Mouse (Mus musculus) liver, embryonic 14.5 days (tissue): Measurements from ENCODE around the gene Gm12166. TPM values are rescaled to one million over a fixed set of nuclear protein-coding genes. Genes with fewer than 3 reads are reported as not detected.
"Not testable (repeated sequence)": the region's sequence is repeated elsewhere in the genome, so short reads cannot be mapped to it uniquely, and the experiment has no call there.

ENCODE experiments used
- ATAC-seq: fragments of 200-750 bp; cut with Nextera tagmentation; 2 replicates; pipeline ENCODE4 v1.8.0; 2017; ENCODE audit warnings: moderate number of reproducible peaks, mild to moderate bottlenecking, moderate library complexity; ENCODE audit not compliant: insufficient read depth
- DNase-seq, 3 experiments: peaks; one replicate each; pipeline ENCODE4 v3.0.0-alpha.2; 2012 to 2013; ENCODE audit warnings: low read depth in 3 of 3, low spot score in 3 of 3
- H3K27ac ChIP-seq: fragments of 300-500 bp; sonication (generic); 2 replicates; pipeline ENCODE4 v1.5.1; 2014; ENCODE audit warnings: moderate library complexity, mild to moderate bottlenecking, control low read depth, inconsistent platforms
- H3K27me3 ChIP-seq: fragments of 300-500 bp; sonication (generic); 2 replicates; pipeline ENCODE4 v1.6.1; 2014; ENCODE audit warnings: mild to moderate bottlenecking, low read length, moderate library complexity; ENCODE audit not compliant: control insufficient read depth, insufficient read depth
- H3K36me3 ChIP-seq: fragments of 300-500 bp; sonication (generic); replicated peaks from 2 replicates; pipeline ENCODE4 v1.6.1; 2014; ENCODE audit warnings: low read depth; ENCODE audit not compliant: control insufficient read depth, insufficient read depth
- H3K4me1 ChIP-seq, 2 experiments: fragments of 200-500 bp in 1 of 2; fragments of 300-500 bp in 1 of 2; sonication (generic) in 1 of 2; replicated peaks; 2 replicates each; pipeline ENCODE4 v1.6.1; 2012 to 2014; ENCODE audit warnings: antibody characterized with exemption in 1 of 2, inconsistent platforms in 1 of 2, low read length in 1 of 2; ENCODE audit not compliant: control insufficient read depth in 2 of 2, insufficient read depth in 2 of 2
- H3K4me2 ChIP-seq: fragments of 300-500 bp; sonication (generic); 2 replicates; pipeline ENCODE4 v1.6.1; 2014; ENCODE audit warnings: low read depth, mild to moderate bottlenecking, control low read depth, moderate library complexity
- H3K4me3 ChIP-seq, 2 experiments: fragments of 200-500 bp in 1 of 2; fragments of 300-500 bp in 1 of 2; sonication (generic) in 1 of 2; 2 replicates each; pipeline ENCODE4 v1.5.1; 2012 to 2014; ENCODE audit warnings: low read depth in 2 of 2, low read length in 2 of 2, mild to moderate bottlenecking in 2 of 2, control low read depth in 1 of 2, inconsistent platforms in 1 of 2, moderate library complexity in 1 of 2; ENCODE audit not compliant: insufficient read depth in 1 of 2
- H3K9ac ChIP-seq: fragments of 300-500 bp; sonication (generic); replicated peaks from 2 replicates; pipeline ENCODE4 v1.6.1; 2014; ENCODE audit warnings: mild to moderate bottlenecking, control low read depth, moderate library complexity
- H3K9me3 ChIP-seq: fragments of 300-500 bp; sonication (generic); 2 replicates; pipeline ENCODE4 v1.6.1; 2016; ENCODE audit warnings: low read length, mixed read lengths; ENCODE audit not compliant: control insufficient read depth
- CTCF ChIP-seq: IDR thresholded peaks from 2 replicates; pipeline ENCODE4 v1.5.1; 2016; ENCODE audit warnings: antibody characterized with exemption, low read depth, control low read depth
- EP300 ChIP-seq: IDR thresholded peaks from 2 replicates; pipeline ENCODE4 v1.6.1; 2016; ENCODE audit warnings: antibody characterized with exemption, low read depth
- WGBS: fragments of 180-500 bp; shearing (Covaris S2); extraction: QIAGEN DNeasy Blood & Tissue Kit; methylation state at CpG from one replicate; pipeline ENCODE4 v1.1.7; 2014; ENCODE audit not compliant: insufficient replicate concordance; 5-methylcytosine and 5-hydroxymethylcytosine counted together
- polyA plus RNA-seq, 2 experiments: library from polyadenylated mRNA; depleted of rRNA in 1 of 2; stranded (reverse) in 1 of 2; unstranded in 1 of 2; fragments of >200 nt; fragmentation: Nextera tagmentation in 1 of 2; extraction: Ambion mirVana in 1 of 2; gene quantifications; 2 replicates each; pipeline versions ENCODE4 v1.2.1 to v1.2.3; 2012 to 2014

Gm12166 gene
- polyA plus RNA-seq, 2 experiments = 2.6 to 4.7 TPM

DNA sequence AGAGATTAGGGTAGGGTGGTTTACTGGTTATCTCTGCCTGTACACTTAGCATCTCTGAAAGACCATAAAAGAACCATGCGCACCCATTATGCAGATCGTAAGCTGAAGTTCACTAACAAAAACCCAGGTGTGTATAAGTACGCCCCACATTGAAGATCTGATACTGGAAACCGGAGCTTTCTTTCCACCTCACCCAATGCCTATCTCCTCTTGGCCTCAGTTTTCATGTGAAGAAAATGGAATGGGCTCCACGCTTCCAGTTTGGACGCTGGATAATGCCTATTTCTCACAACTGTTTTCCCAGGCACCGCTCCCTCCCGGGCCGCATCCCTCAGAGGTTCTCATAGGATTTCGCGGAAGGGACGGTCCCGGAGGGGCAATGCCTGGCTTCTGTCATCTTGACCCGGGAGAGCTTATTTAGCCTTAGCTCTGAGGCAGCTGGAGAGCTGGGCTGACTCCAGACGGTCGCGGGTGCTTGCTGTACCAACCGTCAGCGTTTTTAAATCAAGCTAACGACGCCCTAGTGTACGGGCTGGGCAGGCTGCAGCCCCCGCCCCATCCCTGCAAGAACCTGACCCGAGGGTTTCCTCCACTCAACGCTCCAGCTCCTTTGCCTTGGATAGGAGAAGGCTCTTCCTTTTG, 4.8 kb upstream of the Gm12166 start:
- TF ChIP-seq CTCF = no peak
- TF ChIP-seq EP300 = no peak
- ATAC-seq (no peak), DNase-seq (no peak)
- H3K4me2 ChIP-seq = peak overlapping the region; percentile 47
- no peaks in the 10 kb centered on the region for H3K9me3 ChIP-seq
- H3K27ac ChIP-seq = no peak overlapping the region
- H3K36me3 ChIP-seq = no peaks in the 10 kb centered on the region
- no peaks in the 10 kb centered on the region; a peak in 2 of 4 replicates for H3K4me1 ChIP-seq
- H3K4me3 ChIP-seq = peak overlapping the region; percentile 13 to 21
- peaks cover 45% of the 10 kb centered on the region for H3K27me3 ChIP-seq
- no peak overlapping the region for H3K9ac ChIP-seq
- WGBS = 4% methylated on average over 25 of the region's 25 CpGs

DNA sequence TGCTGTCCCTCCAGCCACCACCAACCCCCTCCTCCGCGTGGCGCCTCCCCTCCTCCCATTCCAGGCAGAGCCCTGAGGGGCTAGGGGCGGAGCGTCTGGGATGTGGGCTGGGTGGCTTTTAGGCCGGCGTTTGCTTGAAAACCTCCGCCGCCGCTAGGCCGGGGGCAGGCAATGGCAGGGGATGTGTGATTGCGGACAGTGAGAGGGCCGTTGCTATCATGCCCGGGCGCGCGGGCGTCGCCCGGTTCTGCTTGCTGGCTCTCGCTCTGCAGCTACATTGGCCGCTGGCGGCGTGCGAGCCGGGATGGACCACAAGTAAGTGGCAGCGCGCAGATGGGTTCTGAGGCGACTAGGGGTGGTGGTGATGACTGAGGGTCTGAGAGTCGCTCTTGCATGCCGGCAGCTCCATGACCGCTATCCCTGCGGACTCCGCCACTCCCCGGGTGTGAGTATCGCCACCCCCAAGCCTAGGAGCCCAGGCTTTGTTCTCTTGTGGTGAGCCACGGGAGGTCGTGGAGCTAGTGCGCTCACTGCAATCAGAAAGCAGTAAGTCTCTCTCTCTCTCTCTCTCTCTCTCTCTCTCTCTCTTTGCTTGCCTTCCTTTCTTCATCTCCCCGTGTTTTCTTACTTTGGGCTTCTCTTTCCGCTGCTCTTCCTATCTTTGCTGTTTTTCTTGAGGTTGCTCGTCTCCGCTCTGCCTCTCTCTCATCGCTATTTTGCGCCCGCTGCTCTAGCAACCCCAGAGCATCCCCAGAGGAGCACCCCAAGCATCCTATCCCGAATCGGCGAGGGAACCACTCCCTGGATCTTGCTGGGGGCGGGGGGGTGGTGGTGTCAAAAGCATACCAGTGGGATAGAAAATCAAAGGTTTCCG, 4.0 kb upstream of the Gm12166 start, which contains the start of gene Adam19:
TSS of gene Adam19 (plus strand) at position 97 of the 874 bp plus-strand sequence.
- 2% methylated on average over 51 of the region's 51 CpGs for WGBS
- H3K9ac ChIP-seq = no peak within 1 kb of the TSS
- DNase-seq (no peak), ATAC-seq (peak; percentile 13; the same call in 1 of the 2 replicates)
- no peaks in the 10 kb centered on the region for H3K36me3 ChIP-seq
- H3K4me2 ChIP-seq = peak within 1 kb of the TSS; percentile 47
- H3K4me1 ChIP-seq = no peaks in the 10 kb centered on the region; a peak in 1 of 4 replicates
- H3K9me3 ChIP-seq = no peaks in the 10 kb centered on the region
- peaks cover 45% of the 10 kb centered on the region for H3K27me3 ChIP-seq
- peak within 1 kb of the TSS; percentile 21 to 39 for H3K4me3 ChIP-seq
- H3K27ac ChIP-seq = no peak within 1 kb of the TSS
- TF ChIP-seq EP300 = no peak
- peak; percentile 8; the same call in 1 of the 2 replicates for TF ChIP-seq CTCF

DNA sequence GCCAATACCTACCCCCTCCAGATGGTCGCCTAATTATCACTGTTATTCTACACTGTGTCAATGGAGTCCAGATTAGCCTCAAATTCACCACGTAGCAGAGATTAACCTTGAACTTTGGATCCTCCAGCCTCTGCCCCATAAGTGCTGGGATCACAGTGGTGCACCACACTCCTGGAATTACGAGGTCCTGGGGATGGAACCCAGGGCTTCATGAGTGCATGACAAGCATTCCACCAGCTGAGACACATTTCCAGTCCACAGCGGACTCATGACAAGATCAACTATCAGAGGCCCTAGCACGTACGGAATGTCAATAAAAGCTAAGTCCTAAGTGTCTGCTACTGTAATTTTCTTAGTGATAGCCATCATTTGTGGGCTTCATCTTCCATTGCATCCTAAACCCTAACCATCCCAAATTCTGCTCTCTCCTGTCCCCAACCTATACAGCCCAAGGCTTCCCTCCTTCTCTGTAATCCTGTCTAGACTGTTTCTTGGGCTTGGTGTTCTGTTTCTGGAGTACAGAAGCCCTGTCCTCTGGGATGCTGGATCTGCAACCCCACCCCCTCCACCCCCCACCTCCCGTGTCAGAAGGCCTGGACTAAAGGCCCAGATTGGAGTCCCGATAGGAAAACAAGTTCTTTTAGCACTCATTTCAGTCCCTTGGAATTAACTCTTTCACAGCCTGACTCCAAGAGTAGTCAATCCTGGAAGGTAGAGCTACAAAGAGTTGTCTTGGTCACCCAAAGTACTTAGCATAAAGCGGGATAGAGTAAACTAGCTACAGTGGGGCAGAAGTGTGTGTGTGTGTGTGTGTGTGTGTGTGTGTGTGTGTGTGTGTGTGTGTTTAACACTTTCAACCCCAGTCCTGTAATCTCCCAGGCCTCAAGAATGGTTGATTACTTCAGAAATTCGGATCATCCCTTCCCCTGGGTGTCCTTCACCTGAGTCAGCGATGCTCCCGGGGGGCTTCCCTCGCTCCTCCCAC, 3.1 kb upstream of the Gm12166 start:
- DNase-seq (no peak), ATAC-seq (0 out of 2 replicates have a peak, but pooled peaks have one; percentile 15)
- H3K36me3 ChIP-seq = no peaks in the 10 kb centered on the region
- no peaks in the 10 kb centered on the region for H3K9me3 ChIP-seq
- H3K27me3 ChIP-seq = peaks cover 45% of the 10 kb centered on the region
- H3K9ac ChIP-seq = no peak overlapping the region
- 27% methylated on average over 13 of the region's 13 CpGs for WGBS
- H3K27ac ChIP-seq = no peak overlapping the region
- TF ChIP-seq CTCF = no peak
- TF ChIP-seq EP300 = no peak
- H3K4me3 ChIP-seq = peak overlapping the region in 1 of 2 experiments; percentile 39; a peak in 1 of 4 replicates
- peak overlapping the region; percentile 47 for H3K4me2 ChIP-seq
- H3K4me1 ChIP-seq = no peaks in the 10 kb centered on the region; a peak in 1 of 4 replicates

DNA sequence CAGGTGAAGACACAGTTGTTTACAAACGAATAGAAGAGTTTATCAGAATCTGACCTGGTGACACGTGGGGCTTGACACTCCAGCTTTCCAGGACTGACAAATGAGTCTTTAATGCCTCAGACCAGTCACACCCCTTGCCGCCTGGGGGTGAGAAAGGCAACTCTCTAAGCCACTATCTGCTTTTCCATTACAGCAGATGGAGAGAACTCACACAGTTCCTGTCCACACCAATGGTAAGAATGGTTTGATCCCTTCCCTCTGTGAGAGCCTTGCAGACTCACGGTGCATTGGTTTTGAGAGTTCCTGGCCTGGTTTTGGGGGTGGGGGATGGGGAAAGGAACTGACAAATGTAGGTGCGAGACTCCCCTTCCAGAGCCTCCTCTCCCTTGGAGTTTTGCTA, 2.2 kb upstream of the Gm12166 start:
- H3K27me3 ChIP-seq = peaks cover 45% of the 10 kb centered on the region
- 32% methylated on average over 5 of the region's 5 CpGs for WGBS

DNA sequence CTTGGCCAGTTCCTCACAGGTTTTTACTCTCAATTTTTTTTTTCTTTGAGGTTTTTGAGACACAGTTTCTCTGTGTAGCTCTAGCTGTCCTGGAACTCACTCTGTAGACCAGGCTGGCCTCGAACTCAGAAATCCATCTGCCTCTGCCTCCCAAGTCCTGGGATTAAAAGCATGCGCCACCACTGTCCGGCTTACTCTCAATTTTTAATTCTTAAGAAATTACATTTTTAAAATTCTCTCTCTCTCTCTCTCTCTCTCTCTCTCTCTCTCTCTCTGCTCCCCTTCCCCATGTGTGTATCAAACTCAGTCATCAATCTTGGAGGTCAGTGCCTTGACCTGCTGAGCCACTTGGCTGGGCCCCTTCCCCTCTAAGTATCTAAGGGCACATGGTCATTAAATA, 1.3 kb upstream of the Gm12166 start:
- not testable (repeated sequence) for H3K4me2 ChIP-seq
- WGBS = 72% methylated on average over 3 of the region's 3 CpGs

More for the DNA sequence above, 2.2 kb upstream of the Gm12166 start:
- H3K4me1 ChIP-seq = no peaks in the 10 kb centered on the region; a peak in 1 of 4 replicates
- H3K9me3 ChIP-seq = no peaks in the 10 kb centered on the region
- H3K4me2 ChIP-seq = no peak overlapping the region
- H3K36me3 ChIP-seq = no peaks in the 10 kb centered on the region
- DNase-seq (no peak), ATAC-seq (no peak)
- no peak overlapping the region for H3K4me3 ChIP-seq
- no peak overlapping the region for H3K27ac ChIP-seq
- no peak overlapping the region for H3K9ac ChIP-seq
- TF ChIP-seq CTCF = no peak
- no peak for TF ChIP-seq EP300

More for the DNA sequence above, 1.3 kb upstream of the Gm12166 start:
- not testable (repeated sequence) for DNase-seq, H3K9me3 ChIP-seq, H3K36me3 ChIP-seq, H3K9ac ChIP-seq, H3K4me3 ChIP-seq, H3K4me1 ChIP-seq, ATAC-seq, H3K27ac ChIP-seq
- H3K27me3 ChIP-seq = peaks cover 42% of the 10 kb centered on the region
